Mouse (Mus musculus) hindbrain, embryonic 13.5 days (tissue): Measurements from ENCODE around the gene Crhr1. TPM values are rescaled to one million over a fixed set of nuclear protein-coding genes. Genes with fewer than 3 reads are reported as not detected.
A peak's percentile ranks its signal among the peaks of the same experiment; 100 is the strongest.

ENCODE experiments used
- ATAC-seq: fragments of 200-750 bp; cut with Nextera tagmentation; 2 replicates; pipeline ENCODE4 v1.8.0; 2017; ENCODE audit warnings: moderate TSS enrichment; ENCODE audit not compliant: low FRiP score
- H3K27ac ChIP-seq: fragments of 300-500 bp; sonication (generic); 2 replicates; pipeline ENCODE4 v1.5.1; 2015; ENCODE audit warnings: inconsistent platforms, mild to moderate bottlenecking, moderate library complexity
- H3K27me3 ChIP-seq: fragments of 300-500 bp; sonication (generic); 2 replicates; pipeline ENCODE4 v1.6.1; 2015; ENCODE audit warnings: mild to moderate bottlenecking, inconsistent platforms
- H3K36me3 ChIP-seq: fragments of 300-500 bp; sonication (generic); 2 replicates; pipeline ENCODE4 v1.6.1; 2015; ENCODE audit warnings: mild to moderate bottlenecking, inconsistent platforms
- H3K4me1 ChIP-seq: fragments of 300-500 bp; sonication (generic); replicated peaks from 2 replicates; pipeline ENCODE4 v1.6.1; 2015; ENCODE audit warnings: inconsistent platforms
- H3K4me2 ChIP-seq: fragments of 300-500 bp; sonication (generic); 2 replicates; pipeline ENCODE4 v1.6.1; 2015; ENCODE audit warnings: inconsistent platforms, mild to moderate bottlenecking, moderate library complexity
- H3K4me3 ChIP-seq: fragments of 300-500 bp; sonication (generic); 2 replicates; pipeline ENCODE4 v1.5.1; 2015; ENCODE audit warnings: mild to moderate bottlenecking, inconsistent platforms
- H3K9ac ChIP-seq: fragments of 300-500 bp; sonication (generic); 2 replicates; pipeline ENCODE4 v1.6.1; 2015; ENCODE audit warnings: mild to moderate bottlenecking, inconsistent platforms
- H3K9me3 ChIP-seq: fragments of 300-500 bp; sonication (generic); 2 replicates; pipeline ENCODE4 v1.6.1; 2016; ENCODE audit warnings: inconsistent platforms
- WGBS: fragments of 180-500 bp; shearing (Covaris S2); methylation state at CpG from one replicate; pipeline ENCODE4 v1.1.7; 2015; 5-methylcytosine and 5-hydroxymethylcytosine counted together
- polyA plus RNA-seq: library from polyadenylated mRNA; unstranded; fragments of >200 nt; fragmentation: Nextera tagmentation; extraction: Ambion mirVana; gene quantifications from 2 replicates; pipeline ENCODE4 v1.2.1, GENCODE M21; 2015

Crhr1 gene
- polyA plus RNA-seq, 1 experiment from 2014 or later: 5.3 TPM

- peak overlapping the region; percentile 40; the same call in 1 of the 2 replicates for H3K4me2 ChIP-seq
- peak; percentile 49; the same call in 1 of the 2 replicates for ATAC-seq
- no peak overlapping the region for H3K27ac ChIP-seq
These were observed 38.7 kb downstream of the Crhr1 start for GRCm38 (mm10) chr11:104171281-104171781.

GRCm38 (mm10) chr11:104178893-104179292 lies 46.2 kb downstream of the Crhr1 start:
- Histone ChIP-seq H3K4me2 (no peak overlapping the region), H3K27ac (no peak overlapping the region), H3K4me3 (no peak overlapping the region), H3K36me3 (no peaks in the 10 kb centered on the region), H3K27me3 (peaks cover 27% of the 10 kb centered on the region), H3K9me3 (no peaks in the 10 kb centered on the region), H3K9ac (no peak overlapping the region), H3K4me1 (peaks cover 3% of the 10 kb centered on the region)
- no peak for ATAC-seq
- 39% methylated on average over 7 of the region's 7 CpGs for WGBS

More at GRCm38 (mm10) chr11:104171281-104171781, 38.7 kb downstream of the Crhr1 start:
- H3K9me3 ChIP-seq: no peaks in the 10 kb centered on the region
- peak overlapping the region; percentile 59; the same call in 1 of the 2 replicates for H3K9ac ChIP-seq
- no peak overlapping the region for H3K4me3 ChIP-seq
- WGBS: 32% methylated on average over 12 of the region's 12 CpGs
- H3K36me3 ChIP-seq: no peaks in the 10 kb centered on the region
- H3K4me1 ChIP-seq: peaks cover 2% of the 10 kb centered on the region; the same call in 1 of the 2 replicates
- H3K27me3 ChIP-seq: peaks cover 42% of the 10 kb centered on the region

- Histone ChIP-seq H3K4me1 (peaks cover 3% of the 10 kb centered on the region), H3K36me3 (no peaks in the 10 kb centered on the region), H3K4me3 (no peak overlapping the region), H3K9me3 (no peaks in the 10 kb centered on the region), H3K27ac (no peak overlapping the region), H3K4me2 (no peak overlapping the region), H3K27me3 (peaks cover 22% of the 10 kb centered on the region), H3K9ac (no peak overlapping the region)
- WGBS: 60% methylated on average over 5 of the region's 5 CpGs
- ATAC-seq: 0 out of 2 replicates have a peak, but pooled peaks have one; percentile 61
These were observed 47.1 kb downstream of the Crhr1 start for GRCm38 (mm10) chr11:104179804-104180203.

- no peak overlapping the region for H3K27ac ChIP-seq
- H3K9ac ChIP-seq: no peak overlapping the region
- H3K36me3 ChIP-seq: no peaks in the 10 kb centered on the region
- H3K4me1 ChIP-seq: peaks cover 3% of the 10 kb centered on the region
- H3K4me3 ChIP-seq: no peak overlapping the region
- WGBS: 85% methylated on average over 3 of the region's 3 CpGs
- peaks cover 7% of the 10 kb centered on the region; the same call in 1 of the 2 replicates for H3K27me3 ChIP-seq
- H3K9me3 ChIP-seq: no peaks in the 10 kb centered on the region
- H3K4me2 ChIP-seq: no peak overlapping the region
- ATAC-seq: no peak
These were observed 49.5 kb downstream of the Crhr1 start for GRCm38 (mm10) chr11:104182141-104182540.

GRCm38 (mm10) chr11:104186135-104186836 lies 53.6 kb downstream of the Crhr1 start, which contains the start of gene Sppl2c:
Sppl2c (plus strand) TSS chr11:104186327.
- ATAC-seq: no peak
- no peak within 1 kb of the TSS for H3K9ac ChIP-seq
- H3K36me3 ChIP-seq: no peaks in the 10 kb centered on the region
- H3K27me3 ChIP-seq: no peaks in the 10 kb centered on the region
- H3K4me2 ChIP-seq: no peak within 1 kb of the TSS
- H3K27ac ChIP-seq: no peak within 1 kb of the TSS
- H3K9me3 ChIP-seq: no peaks in the 10 kb centered on the region
- H3K4me3 ChIP-seq: no peak within 1 kb of the TSS
- no peaks in the 10 kb centered on the region for H3K4me1 ChIP-seq
- WGBS: 88% methylated on average over 13 of the region's 13 CpGs

- Histone ChIP-seq H3K4me1 (no peaks in the 10 kb centered on the region), H3K9ac (no peak overlapping the region), H3K36me3 (no peaks in the 10 kb centered on the region), H3K27me3 (no peaks in the 10 kb centered on the region), H3K4me2 (no peak overlapping the region), H3K4me3 (no peak overlapping the region), H3K27ac (no peak overlapping the region), H3K9me3 (no peaks in the 10 kb centered on the region)
- WGBS: 94% methylated on average over 9 of the region's 9 CpGs
- no peak for ATAC-seq
These were observed 54.1 kb downstream of the Crhr1 start for GRCm38 (mm10) chr11:104186837-104187150.

GRCm38 (mm10) chr11:104187766-104188165 lies 55.1 kb downstream of the Crhr1 start:
- no peak overlapping the region for H3K27ac ChIP-seq
- no peak for ATAC-seq

GRCm38 (mm10) chr11:104190008-104190407 lies 57.4 kb downstream of the Crhr1 start:
- whole genome bisulfite sequencing: 86% methylated on average over 2 of the region's 2 CpGs
- no peaks in the 10 kb centered on the region for H3K36me3 ChIP-seq
- ATAC-seq: no peak
- no peak overlapping the region for H3K4me2 ChIP-seq
- H3K27ac ChIP-seq: no peak overlapping the region
- H3K27me3 ChIP-seq: 0 out of 2 replicates have a peak, but pooled peaks cover 4% of the 10 kb centered on the region
- no peaks in the 10 kb centered on the region for H3K9me3 ChIP-seq
- no peak overlapping the region for H3K4me3 ChIP-seq
- no peak overlapping the region for H3K9ac ChIP-seq
- H3K4me1 ChIP-seq: no peaks in the 10 kb centered on the region

More at GRCm38 (mm10) chr11:104187766-104188165, 55.1 kb downstream of the Crhr1 start:
- Histone ChIP-seq H3K4me3 (no peak overlapping the region), H3K4me1 (no peaks in the 10 kb centered on the region), H3K9ac (no peak overlapping the region), H3K36me3 (no peaks in the 10 kb centered on the region), H3K4me2 (no peak overlapping the region), H3K9me3 (no peaks in the 10 kb centered on the region), H3K27me3 (no peaks in the 10 kb centered on the region)
- 94% methylated on average over 10 of the region's 10 CpGs for WGBS

GRCm38 (mm10) chr11:104195382-104195781 lies 62.7 kb downstream of the Crhr1 start:
- no peak overlapping the region for H3K4me3 ChIP-seq
- H3K27ac ChIP-seq: no peak overlapping the region
- 83% methylated on average over 11 of the region's 11 CpGs for WGBS
- H3K4me1 ChIP-seq: no peaks in the 10 kb centered on the region
- H3K27me3 ChIP-seq: peaks cover 35% of the 10 kb centered on the region
- H3K36me3 ChIP-seq: no peaks in the 10 kb centered on the region
- no peak overlapping the region for H3K9ac ChIP-seq
- H3K4me2 ChIP-seq: 0 out of 2 replicates have a peak overlapping the region, but pooled peaks have one; percentile 25
- peak; percentile 49; the same call in 1 of the 2 replicates for ATAC-seq
- H3K9me3 ChIP-seq: no peaks in the 10 kb centered on the region

GRCm38 (mm10) chr11:104195791-104196190 lies 63.1 kb downstream of the Crhr1 start:
- no peak overlapping the region for H3K27ac ChIP-seq
- WGBS: 10% methylated on average over 9 of the region's 9 CpGs
- no peak overlapping the region for H3K4me3 ChIP-seq
- peaks cover 35% of the 10 kb centered on the region for H3K27me3 ChIP-seq
- peak; percentile 75 for ATAC-seq
- H3K36me3 ChIP-seq: no peaks in the 10 kb centered on the region
- no peak overlapping the region for H3K9ac ChIP-seq
- H3K9me3 ChIP-seq: no peaks in the 10 kb centered on the region
- no peaks in the 10 kb centered on the region for H3K4me1 ChIP-seq
- H3K4me2 ChIP-seq: 0 out of 2 replicates have a peak overlapping the region, but pooled peaks have one; percentile 25

GRCm38 (mm10) chr11:104197861-104198260 lies 65.2 kb downstream of the Crhr1 start:
- no peak overlapping the region for H3K4me3 ChIP-seq
- H3K4me1 ChIP-seq: no peaks in the 10 kb centered on the region
- H3K9me3 ChIP-seq: peaks cover 12% of the 10 kb centered on the region; the same call in 1 of the 2 replicates
- H3K36me3 ChIP-seq: no peaks in the 10 kb centered on the region
- no peak overlapping the region for H3K9ac ChIP-seq
- peaks cover 35% of the 10 kb centered on the region for H3K27me3 ChIP-seq
- 11% methylated on average over 10 of the region's 10 CpGs for WGBS
- no peak overlapping the region for H3K27ac ChIP-seq
- ATAC-seq: no peak
- H3K4me2 ChIP-seq: no peak overlapping the region

- Histone ChIP-seq H3K27ac (no peak overlapping the region), H3K9ac (no peak overlapping the region), H3K9me3 (peaks cover 16% of the 10 kb centered on the region; the same call in 1 of the 2 replicates), H3K4me2 (no peak overlapping the region), H3K27me3 (peaks cover 15% of the 10 kb centered on the region), H3K36me3 (no peaks in the 10 kb centered on the region), H3K4me3 (no peak overlapping the region), H3K4me1 (no peaks in the 10 kb centered on the region)
- WGBS: 86% methylated on average over 3 of the region's 3 CpGs
- ATAC-seq: no peak
These were observed 70.6 kb downstream of the Crhr1 start for GRCm38 (mm10) chr11:104203271-104203670.
